Mouse (Mus musculus) urinary bladder, postnatal 25 days (tissue): Measurements from ENCODE around the gene Synpo2l.

Source experiments
- DNase-seq: peaks from one replicate; pipeline ENCODE4 v3.0.0; 2022; ENCODE audit warnings: low spot score

The Synpo2l gene

DNA sequence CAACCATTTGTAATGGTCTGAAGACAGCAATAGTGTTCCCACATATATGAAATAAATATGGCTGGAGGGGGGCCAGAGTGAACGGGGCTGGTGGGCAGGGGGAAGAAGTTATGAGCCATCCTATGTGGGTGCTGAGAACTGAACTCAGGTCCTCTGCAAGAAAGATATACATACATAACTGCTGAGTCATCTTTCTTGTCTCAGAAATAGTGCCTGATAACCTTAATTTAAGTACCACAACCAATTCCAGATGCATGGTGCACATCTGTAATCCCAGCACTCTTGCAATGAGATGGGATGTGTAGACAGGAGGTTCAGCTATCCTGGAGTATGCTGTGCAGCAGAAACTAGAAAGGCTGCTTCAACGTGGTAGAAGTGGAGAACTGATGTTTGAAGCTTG is 13.6 kb upstream of the Synpo2l start:
- DNase-seq = no peak

DNA sequence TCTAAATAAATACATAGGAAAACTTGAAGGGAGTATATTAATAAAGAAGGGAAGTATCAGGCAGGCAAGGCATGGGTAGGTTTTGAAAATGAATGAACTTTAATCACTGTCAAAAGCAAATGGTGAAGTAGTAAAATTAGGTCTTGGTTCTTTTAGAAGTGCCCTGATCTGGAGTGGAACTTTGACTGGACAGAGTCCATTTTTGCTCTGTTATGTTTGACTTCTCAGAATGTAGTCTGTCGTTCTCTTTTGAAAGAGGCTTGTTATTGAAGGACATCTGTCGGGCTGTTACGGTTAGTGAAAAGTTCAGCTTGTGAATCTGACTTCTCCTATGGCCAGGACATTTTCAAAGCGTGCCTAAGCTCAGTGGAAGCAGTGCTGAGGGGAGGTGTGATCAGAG is 9.8 kb upstream of the Synpo2l start:
- no peak for DNase-seq

DNA sequence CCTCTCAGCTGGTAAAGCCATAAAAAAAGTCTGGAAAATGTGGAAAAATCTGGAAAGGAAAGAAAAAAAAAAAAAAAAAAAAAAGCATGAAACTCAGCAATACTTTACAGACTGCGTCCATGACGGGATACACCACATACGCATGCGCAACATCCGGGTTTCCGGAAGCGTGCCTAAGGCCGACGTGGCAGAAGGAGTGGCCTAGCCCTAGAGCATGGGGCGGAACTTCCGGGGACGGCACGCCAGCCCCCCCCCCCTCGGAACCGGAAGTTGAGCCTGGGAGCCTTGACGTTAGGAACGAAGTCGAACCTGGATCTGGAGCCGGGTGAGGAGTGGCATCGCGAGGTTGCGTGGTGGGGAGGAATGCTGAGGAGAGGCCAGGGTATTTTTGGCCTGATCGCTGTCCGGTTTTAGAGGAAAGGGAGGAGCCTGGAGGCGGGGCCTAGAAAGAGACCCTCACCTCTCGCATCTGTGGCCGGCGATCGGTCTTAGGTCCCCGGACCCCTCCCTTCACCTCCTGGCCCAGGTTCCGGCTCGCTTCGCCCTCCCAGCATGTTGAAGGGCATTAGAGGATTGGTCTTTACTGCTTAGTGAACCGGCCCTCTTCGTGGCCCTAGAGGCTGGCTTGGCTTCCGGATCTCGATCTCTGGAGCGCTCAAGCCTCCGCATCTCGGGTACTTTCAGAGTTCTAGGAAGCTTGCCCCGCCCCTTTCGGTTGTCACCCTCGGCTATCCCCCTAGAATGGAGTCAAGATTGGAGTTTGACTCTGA is 6.1 kb upstream of the Synpo2l start, which contains the start of gene Sec24c:
Gene Sec24c, plus strand, starts transcription at position 245 of the 770 bp plus-strand sequence.
- peak; percentile 100 for DNase-seq

DNA sequence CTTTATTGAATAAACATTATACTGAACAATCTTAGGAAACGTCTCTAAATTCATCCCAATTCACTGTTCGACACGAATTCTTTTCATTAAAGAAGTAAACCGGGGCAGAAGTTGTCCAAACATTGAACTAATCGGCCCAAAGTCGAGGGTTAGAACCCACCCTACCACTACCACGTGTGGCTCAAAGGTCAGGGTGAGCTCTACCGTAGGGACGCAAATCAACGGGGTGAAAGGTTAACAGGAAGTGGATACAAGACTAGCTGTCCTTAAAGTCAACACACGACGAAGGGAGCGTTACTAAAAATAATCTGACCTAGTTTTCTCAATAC is 5.5 kb upstream of the Synpo2l start:
- DNase-seq = peak; percentile 34

DNA sequence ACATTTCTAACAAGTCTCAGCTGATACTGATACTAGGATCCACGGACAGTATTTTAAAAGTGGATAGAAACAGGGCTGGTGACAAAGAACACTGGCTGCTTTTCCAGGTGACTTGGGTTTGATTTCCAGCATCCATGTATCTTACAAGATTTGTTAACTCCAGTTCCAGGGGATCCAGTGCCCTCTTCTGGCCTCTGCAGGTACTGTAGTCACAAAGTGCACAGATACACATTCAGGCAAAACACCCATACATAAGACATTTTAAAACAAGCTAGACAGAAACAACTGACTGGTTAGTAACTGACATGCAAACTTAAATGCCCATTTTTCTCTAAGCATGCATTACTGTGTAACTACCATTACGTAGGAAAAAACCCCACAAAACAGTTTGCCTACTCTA is 4.8 kb upstream of the Synpo2l start:
- no peak for DNase-seq

DNA sequence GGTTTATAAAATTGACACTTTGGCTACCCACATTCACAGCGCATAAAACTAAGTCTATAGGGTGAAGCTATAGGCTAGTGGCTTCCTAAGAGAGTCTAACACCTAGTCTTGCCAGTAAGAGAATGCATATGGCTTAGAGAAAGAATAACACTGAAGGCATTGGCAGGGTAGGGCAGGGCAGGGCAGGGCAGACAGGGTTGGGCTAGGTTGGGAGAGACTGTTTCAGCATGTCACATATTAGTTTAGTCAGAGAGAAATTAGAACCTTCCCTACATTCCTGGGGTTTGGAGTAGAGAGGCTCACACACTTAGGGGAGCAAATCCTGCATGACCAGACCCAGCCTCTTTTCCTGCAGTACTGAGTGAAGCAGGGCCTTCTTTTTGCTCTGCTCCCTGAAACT is 685 bp downstream of the Synpo2l start:
- no peak for DNase-seq

DNA sequence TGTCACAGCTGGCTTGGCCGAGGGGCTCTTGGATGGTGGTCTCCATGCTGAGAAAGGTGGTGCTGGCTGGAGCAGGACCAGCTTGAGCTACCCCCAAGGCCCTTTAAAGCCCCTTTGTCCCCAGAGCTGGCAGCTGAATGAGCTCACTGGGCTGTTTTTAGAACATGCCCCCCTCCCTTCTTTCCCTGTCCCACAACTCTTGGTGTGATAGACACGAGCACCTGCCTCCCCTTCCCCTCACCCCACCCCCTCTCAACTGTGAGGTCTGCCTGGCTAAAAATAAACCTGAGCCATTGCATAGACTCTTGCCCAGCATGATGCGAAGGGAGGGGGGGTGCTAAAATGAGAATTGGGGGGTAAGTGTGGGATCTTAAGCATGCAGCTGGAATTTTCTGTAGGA is 3.7 kb downstream of the Synpo2l start:
- no peak for DNase-seq

DNA sequence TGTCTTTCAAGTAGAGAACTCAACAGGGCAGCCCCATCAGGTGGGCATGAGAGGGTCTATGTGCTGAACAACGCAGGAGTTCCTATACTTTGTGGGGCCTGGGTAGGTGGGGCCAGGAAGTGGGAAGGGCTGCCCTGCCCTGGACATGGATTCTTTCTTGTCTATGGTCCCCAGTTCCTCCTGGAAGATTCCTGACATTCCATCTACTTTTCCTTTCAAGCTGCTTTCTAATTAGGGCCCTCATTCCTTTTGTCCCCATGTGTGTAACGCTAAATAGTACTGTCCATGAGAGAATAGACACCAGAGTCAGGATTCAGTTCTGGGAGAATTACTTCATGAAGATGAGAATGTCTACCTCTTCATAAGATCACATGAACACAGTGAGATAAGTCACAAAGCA is 4.6 kb downstream of the Synpo2l start:
- no peak for DNase-seq

DNA sequence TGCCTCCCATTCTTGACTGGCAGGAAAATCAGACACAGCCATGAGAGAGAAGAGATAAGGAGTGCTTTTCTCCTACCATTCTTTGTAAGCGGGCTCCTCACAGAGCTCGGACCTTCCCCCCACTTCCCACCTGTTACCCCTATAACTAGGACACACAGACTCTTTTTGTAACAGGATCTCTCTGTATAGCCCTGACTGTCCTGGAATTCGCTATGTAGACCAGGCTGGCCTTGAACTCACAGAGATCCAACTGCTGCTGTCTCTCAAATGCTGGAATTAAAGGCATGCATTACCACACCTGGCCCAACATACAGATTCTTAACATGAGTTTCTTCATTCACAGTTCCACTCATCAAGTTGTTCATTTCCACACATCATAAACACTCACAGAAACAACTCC is 5.4 kb downstream of the Synpo2l start:
- DNase-seq = no peak

DNA sequence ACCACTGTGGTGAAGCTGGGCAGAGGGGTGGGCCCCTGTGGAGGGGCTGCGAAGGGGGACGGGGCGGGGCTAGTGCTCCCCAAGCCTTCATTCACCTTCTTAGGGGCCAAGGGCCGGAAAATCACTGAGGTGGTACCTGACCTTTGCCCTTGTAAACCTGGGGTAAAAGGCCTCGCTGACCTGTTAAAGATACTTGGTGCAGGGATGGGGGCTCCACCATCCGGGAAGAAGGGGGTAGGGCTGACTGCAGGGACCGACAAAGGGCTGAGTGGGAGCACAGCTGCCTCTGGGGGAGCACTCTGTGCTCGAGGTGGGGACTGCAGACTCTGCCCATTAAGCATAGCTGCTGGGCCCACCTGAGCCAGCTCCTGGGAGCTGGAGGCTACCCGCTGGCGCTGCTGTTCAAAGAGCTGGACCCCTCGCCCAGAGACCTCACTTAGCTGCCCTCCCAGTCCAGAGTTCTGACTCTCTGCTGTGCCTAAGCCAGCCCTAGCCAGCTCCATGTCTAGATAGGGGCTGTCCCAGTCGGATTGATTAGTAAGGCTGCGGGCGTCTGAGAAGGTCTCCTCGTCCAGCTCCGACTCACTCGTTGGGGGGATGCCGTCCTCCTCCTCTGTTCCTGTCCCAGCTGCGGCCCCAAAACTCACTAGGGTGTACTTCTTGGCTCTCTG is 6.4 kb downstream of the Synpo2l start:
- DNase-seq = no peak

DNA sequence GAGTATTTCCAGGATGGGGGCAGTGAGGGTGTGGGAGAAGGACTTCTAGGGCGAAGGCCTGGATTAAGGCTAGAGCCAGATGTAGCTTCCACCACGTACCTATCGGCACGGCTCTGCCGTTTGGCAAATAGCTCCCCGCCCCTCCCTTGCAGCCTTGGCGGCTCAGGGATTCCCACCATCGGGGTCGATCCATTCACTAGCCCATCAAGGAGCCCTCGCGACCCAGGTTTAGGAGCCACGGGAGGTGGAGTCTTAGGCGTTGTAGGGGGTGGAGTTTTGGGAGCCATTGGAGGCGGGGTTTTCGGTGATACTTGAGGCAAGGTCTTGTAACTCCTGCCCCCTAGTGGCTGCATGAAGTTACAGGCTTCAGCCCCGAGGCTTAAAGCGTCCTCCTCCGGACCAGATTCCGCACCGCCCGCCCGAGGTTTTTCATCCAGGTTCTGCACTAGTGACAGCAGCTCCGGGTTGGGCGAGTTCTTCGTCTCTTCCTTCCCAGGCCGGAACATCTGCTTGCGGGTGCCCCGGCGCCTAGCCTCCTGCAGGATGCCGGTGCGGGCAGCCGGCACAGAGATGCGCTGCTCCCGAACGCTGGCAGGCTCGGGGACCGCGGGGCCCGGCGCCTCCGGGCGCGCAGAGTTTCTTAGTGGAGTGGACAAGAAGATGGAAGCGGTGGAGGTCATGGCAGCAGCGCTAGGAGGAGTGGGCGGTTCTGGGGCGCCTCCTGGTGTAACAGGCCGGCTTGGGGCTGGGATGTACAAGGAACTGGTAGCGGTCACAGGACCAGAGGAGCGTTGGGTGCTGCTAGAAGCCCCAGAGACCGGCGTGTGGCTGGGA is 7.1 kb downstream of the Synpo2l start:
- peak; percentile 90 for DNase-seq

DNA sequence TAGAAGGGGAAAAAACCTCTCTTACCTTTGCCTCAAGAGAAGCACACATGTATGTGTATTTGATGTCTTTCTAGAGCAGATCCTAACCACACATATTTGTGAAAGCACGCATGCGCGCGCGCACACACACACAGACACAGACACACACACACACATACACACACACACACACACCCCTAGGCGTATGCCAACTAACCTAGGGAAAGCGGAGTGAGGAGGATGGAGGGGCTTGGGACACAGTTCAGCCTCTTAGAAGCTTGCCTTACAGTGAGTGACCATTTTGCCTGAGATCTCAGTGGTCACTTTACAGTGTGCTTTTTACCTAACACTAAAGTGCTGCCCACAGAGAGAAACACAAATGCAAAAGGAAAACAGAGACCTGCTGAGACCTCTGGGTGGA is 8.5 kb downstream of the Synpo2l start:
- no peak for DNase-seq

DNA sequence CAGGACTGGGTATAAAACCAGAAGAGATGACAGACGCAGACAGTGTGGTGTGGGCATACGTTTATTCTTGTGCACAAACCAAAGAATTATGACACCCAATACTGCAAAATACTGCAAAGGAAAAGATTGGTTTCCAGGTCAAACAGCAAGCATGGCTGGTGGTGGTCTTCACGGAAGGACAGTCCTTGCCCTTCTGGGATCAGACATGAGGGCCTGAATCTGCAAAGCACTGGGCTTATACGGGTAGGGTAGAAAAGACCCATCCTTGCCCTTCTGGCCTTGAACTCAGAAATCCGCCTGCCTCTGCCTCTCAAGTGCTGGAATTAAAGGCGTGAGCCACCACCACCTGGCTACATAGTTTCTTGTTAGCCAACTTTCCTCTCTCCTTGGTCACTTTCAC is 9.3 kb downstream of the Synpo2l start:
- no peak for DNase-seq

DNA sequence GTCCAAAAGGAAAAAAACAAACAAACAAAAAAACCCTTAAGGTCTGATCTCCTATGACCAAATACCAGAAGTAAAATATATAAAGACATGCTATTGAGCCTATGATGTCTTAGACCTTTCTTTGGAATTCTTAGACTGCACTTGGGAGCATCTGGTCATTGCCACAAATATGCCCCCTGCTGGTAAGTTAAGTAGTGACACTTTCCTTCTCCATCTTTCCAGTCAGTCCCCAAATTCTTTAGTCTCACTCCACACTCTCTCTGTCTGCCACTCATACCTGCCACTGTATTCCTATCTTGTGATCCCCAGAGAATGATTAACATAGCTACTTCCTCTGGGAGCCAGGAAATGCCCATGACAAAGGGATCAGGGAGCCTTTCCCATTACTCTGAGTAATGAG is 9.8 kb downstream of the Synpo2l start:
- DNase-seq = peak; percentile 36

DNA sequence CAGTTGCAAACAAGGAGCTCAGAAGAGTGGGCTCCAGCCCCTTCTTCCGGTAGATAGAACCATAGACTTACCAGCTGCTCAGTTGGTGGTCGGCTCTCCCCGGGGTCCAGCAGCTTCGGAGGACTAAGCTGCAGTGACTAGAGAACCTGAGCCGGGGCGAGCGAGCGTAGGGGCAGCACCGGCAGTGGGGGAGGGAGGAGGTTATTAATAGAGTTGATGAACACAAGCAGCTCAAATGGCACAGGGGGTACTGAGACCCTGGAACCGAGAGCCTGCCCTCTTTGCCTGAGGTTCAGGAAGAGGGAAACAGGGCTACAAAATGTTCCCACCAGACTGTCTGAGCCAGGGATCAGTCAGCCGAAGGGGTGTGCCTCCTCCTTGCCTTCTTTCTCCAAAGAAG is 11.8 kb downstream of the Synpo2l start, which contains the start of gene Myoz1:
Gene Myoz1, minus strand, starts transcription at position 180 of the 400 bp plus-strand sequence.
- no peak for DNase-seq

DNA sequence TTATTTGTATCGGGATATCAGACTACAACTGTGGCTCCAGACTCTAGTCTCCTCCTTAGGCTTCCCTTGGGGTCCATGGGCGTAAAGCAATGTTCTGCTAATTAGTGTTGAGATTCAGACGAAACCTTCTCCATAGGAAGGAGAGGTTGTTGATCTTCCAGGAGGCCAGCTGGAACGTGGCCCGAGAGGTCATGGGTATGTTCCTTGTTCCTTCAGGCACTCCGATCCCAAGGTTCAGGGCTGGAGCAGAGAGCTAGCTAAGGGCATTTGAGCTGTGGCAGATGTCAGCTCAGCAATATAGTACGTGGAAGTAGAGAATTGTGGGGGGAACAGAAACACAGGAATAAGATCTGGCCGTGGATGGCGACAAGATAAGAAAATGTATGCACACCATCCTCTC is 12.4 kb downstream of the Synpo2l start:
- DNase-seq = no peak

DNA sequence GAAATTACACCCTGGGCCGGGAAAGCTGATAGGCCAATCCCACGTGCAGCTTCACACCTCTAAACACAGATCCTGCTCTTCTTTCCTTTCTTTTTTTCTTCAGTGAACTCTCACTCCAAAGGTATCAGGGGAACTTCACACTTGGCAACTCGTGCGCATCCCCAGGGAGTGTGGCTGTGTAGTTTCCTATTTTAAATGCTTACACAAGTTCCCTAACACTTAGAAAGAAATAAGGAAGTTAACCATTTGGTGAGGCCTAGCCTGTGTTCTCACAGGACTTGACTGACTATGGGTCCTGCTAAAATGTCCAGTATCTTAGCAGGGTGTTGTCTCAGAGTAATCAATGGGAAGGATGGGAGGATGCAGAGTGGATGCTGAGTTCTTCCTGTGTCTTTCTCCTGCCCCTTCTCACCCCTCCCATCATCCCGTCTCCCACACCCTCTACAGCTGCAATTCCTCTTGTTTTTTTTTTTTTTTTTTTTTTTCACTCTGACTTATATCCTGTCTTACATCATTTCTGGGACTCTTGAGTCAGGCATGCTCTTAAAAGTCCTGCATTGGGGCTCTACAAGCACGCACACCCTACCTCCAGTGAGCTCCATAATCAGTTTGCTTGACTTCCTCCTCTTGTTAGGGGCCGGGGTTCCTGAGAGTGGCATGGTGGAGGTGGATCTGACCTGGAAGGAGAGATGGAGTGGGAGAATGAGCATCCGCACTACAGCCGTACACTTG is 13.3 kb downstream of the Synpo2l start:
- DNase-seq = no peak

DNA sequence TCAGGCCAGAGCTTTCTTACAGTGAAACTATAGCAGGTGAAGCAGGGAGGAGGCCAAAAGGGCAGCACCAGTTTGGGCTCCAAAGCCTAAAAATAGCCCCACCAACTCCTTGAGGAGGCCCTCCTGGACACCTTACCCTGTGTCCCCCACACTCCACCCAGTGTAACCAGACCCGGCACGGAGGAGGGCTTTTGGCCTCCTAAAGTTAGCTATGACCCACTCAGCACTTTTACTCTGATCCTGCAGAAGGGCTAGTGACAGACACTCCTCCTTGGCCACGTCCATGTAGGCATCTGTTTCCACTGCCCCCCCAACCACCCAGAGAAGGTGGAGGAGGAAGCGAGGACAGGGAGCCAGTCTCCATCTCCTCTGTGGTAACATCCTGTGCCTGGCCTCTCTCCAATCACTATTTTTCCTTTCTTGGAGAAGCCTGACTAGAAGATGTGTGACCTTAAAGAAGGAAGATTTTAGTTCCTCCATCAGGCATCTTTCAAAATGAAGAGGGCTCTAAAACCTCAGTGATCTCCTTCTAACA is 16.4 kb downstream of the Synpo2l start:
- no peak for DNase-seq

DNA sequence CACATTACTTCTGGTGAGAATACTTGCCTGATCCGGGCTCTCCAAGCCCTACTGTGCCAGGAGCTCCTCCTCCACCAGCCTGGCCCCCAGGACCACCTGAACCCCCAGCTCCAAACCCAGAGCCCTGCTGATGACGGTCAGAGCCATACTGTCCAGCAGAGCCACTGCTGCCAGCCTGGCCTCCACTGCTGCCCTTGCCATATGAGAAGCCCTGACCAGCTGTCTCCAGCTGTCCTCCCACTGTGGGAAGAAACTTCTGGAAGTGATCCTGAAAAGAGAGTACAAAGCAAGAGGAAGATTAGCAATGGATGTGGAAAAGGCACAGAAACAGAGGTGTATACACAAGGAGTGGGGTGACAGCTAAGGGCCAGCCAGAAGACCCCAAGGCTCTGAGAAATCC is 17.2 kb downstream of the Synpo2l start:
- DNase-seq = no peak

DNA sequence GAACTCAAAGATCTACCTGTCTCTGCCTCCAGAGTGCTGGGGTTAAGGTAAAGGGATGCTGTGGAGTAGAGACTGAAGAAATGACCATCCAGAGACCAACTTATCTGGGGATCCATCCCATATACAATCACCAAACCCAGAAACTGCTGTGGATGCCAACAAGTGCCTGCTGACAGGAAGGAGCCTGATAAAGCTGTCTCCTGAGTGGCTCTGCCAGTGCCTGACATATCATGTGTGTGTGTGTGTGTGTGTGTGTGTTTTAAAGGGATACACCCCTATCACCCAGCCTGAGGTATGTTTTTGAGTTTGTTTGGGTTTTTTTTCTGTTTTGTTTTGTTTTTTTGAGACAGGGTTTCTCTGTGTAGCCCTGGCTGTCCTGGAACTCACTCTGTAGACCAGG is 21.8 kb downstream of the Synpo2l start:
- no peak for DNase-seq

DNA sequence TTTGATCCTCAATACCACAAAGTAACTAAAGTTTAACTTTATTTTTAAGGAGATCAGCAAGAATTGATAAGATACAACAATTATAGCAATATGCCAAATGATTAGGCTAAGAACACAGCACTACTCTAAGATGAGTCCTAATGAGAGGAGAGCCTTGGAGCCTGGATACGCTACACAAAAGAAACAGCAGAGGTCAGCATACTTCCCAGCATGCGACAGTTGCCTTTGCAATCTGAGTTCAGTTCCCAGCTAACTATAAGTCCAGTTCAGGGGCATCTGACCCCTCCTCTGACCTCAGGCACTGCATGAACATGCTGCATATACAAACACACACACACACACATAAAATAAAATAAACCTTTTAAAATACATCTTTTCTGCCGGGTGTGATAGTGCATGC is 22.6 kb downstream of the Synpo2l start:
- no peak for DNase-seq

DNA sequence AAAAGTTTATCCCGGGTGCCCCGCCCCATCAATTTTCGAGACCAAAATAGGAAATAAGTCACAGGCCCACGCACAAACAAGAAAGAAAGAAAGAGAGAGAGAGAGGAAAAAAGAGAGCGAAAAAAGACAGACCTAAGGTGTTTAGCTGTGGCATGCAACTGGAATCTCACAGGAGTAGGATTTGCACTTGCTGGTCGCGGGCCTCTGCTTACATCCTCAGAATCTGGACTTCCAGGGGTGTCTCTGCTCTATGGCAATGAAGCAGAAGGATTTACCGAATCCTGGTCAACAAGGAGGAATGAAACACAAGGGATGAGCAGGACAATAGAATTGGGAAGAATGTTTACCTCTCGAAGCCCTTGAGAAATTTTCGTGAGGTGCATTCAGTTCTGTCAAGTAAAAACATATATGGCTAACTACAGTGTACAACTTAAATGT is 26.7 kb downstream of the Synpo2l start:
- DNase-seq = no peak
